Mouse (Mus musculus): ENCODE data around the gene Lrrc51. TPM values are rescaled to one million over a fixed set of nuclear protein-coding genes. Genes with fewer than 3 reads are reported as not detected.
A peak's percentile ranks its signal among the peaks of the same experiment; 100 is the strongest.

Gene Lrrc51
- polyA plus RNA-seq, 1 experiment from 2014 or later: 6.8 TPM

- Histone ChIP-seq H3K4me1 (replicated peaks; ENCODE audit: control insufficient read depth, insufficient read depth, low read length) (no peaks in the 10 kb centered on the region), H3K4me3 (ENCODE audit: low read depth, low read length) (0 out of 2 replicates have a peak overlapping the region, but pooled peaks have one; percentile 28), H3K9ac (ENCODE audit: low read length) (no peak overlapping the region), H3K36me3 (ENCODE audit: control insufficient read depth, insufficient read depth, low read length) (no peaks in the 10 kb centered on the region), H3K27ac (ENCODE audit: low read depth) (no peak overlapping the region), H3K27me3 (replicated peaks; ENCODE audit: control insufficient read depth, insufficient read depth, low read length) (no peaks in the 10 kb centered on the region), H3K4me2 (ENCODE audit: low read length) (peak overlapping the region; percentile 42), H3K9me3 (ENCODE audit: control insufficient read depth, low read length) (no peaks in the 10 kb centered on the region)
- DNase-seq (ENCODE audit: low spot score) (no peak), ATAC-seq (replicated peaks; ENCODE audit: low FRiP score, low TSS enrichment, low read depth) (no peak)
- 65% methylated on average over 13 of the region's 13 CpGs for WGBS
These were observed 65.2 kb downstream of the Lrrc51 start for GRCm38 (mm10) chr7:101868241-101869162.

GRCm38 (mm10) chr7:101867482-101867881, 66.2 kb downstream of the Lrrc51 start:
- Histone ChIP-seq H3K9me3 (ENCODE audit: control insufficient read depth, low read length) (no peaks in the 10 kb centered on the region), H3K27ac (ENCODE audit: low read depth) (no peak overlapping the region), H3K4me1 (replicated peaks; ENCODE audit: control insufficient read depth, insufficient read depth, low read length) (no peaks in the 10 kb centered on the region), H3K4me2 (ENCODE audit: low read length) (no peak overlapping the region), H3K9ac (ENCODE audit: low read length) (no peak overlapping the region), H3K36me3 (ENCODE audit: control insufficient read depth, insufficient read depth, low read length) (no peaks in the 10 kb centered on the region), H3K4me3 (ENCODE audit: low read depth, low read length) (no peak overlapping the region), H3K27me3 (replicated peaks; ENCODE audit: control insufficient read depth, insufficient read depth, low read length) (no peaks in the 10 kb centered on the region)
- WGBS: over 99% methylated on average over 4 of the region's 4 CpGs
- DNase-seq (ENCODE audit: low spot score) (no peak), ATAC-seq (replicated peaks; ENCODE audit: low FRiP score, low TSS enrichment, low read depth) (no peak)

GRCm38 (mm10) chr7:101866491-101867265, 67.0 kb downstream of the Lrrc51 start:
- Histone ChIP-seq H3K4me3 (ENCODE audit: low read depth, low read length) (no peak overlapping the region), H3K9me3 (ENCODE audit: control insufficient read depth, low read length) (no peaks in the 10 kb centered on the region), H3K36me3 (ENCODE audit: control insufficient read depth, insufficient read depth, low read length) (no peaks in the 10 kb centered on the region), H3K9ac (ENCODE audit: low read length) (no peak overlapping the region), H3K4me2 (ENCODE audit: low read length) (no peak overlapping the region), H3K27me3 (replicated peaks; ENCODE audit: control insufficient read depth, insufficient read depth, low read length) (no peaks in the 10 kb centered on the region), H3K4me1 (replicated peaks; ENCODE audit: control insufficient read depth, insufficient read depth, low read length) (no peaks in the 10 kb centered on the region), H3K27ac (ENCODE audit: low read depth) (no peak overlapping the region)
- 83% methylated on average over 11 of the region's 11 CpGs for WGBS
- ATAC-seq (replicated peaks; ENCODE audit: low FRiP score, low TSS enrichment, low read depth) (no peak), DNase-seq (ENCODE audit: low spot score) (no peak)

GRCm38 (mm10) chr7:101863415-101863814, 70.3 kb downstream of the Lrrc51 start, which contains the start of gene Anapc15:
Gene Anapc15, plus strand, starts transcription at chr7:101863715.
- 77% methylated on average over 3 of the region's 3 CpGs for WGBS
- Histone ChIP-seq H3K4me1 (replicated peaks; ENCODE audit: control insufficient read depth, insufficient read depth, low read length) (no peaks in the 10 kb centered on the region), H3K4me3 (ENCODE audit: low read depth, low read length) (no peak within 1 kb of the TSS), H3K9me3 (ENCODE audit: control insufficient read depth, low read length) (no peaks in the 10 kb centered on the region), H3K9ac (ENCODE audit: low read length) (no peak within 1 kb of the TSS), H3K27ac (ENCODE audit: low read depth) (no peak within 1 kb of the TSS), H3K27me3 (replicated peaks; ENCODE audit: control insufficient read depth, insufficient read depth, low read length) (no peaks in the 10 kb centered on the region), H3K36me3 (ENCODE audit: control insufficient read depth, insufficient read depth, low read length) (no peaks in the 10 kb centered on the region), H3K4me2 (ENCODE audit: low read length) (no peak within 1 kb of the TSS)
- no peak for DNase-seq (ENCODE audit: low spot score)
- no peak for ATAC-seq (replicated peaks; ENCODE audit: low FRiP score, low TSS enrichment, low read depth)

Small RNA genes lying within 50 kb of the gene (microRNA-seq; reads per million reads assigned to microRNA genes)
- gene Gm22655: not detected

Other genes starting within 250 kb of the Lrrc51 start
- gene Phox2a, start 115.6 kb downstream of the Lrrc51 start, polyA plus RNA-seq (2014; fragmentation: Nextera tagmentation; extraction: Ambion mirVana): 6.9 and 7.5 TPM in 2 replicates
- gene Inppl1, start 95.7 kb downstream of the Lrrc51 start, polyA plus RNA-seq (2014; fragmentation: Nextera tagmentation; extraction: Ambion mirVana): 24.8 and 27.2 TPM in 2 replicates
- 2.1 and 2.5 TPM in 2 replicates for gene Folr2, start 76.7 kb downstream of the Lrrc51 start, polyA plus RNA-seq (2014; fragmentation: Nextera tagmentation; extraction: Ambion mirVana)
- gene Anapc15, start 70.2 kb downstream of the Lrrc51 start, polyA plus RNA-seq (2014; fragmentation: Nextera tagmentation; extraction: Ambion mirVana): 71.3 and 76.3 TPM in 2 replicates
- gene Folr1, start 63.1 kb downstream of the Lrrc51 start, polyA plus RNA-seq (2014; fragmentation: Nextera tagmentation; extraction: Ambion mirVana): 76.1 and 79.2 TPM in 2 replicates
- gene Lamtor1, start 28.0 kb downstream of the Lrrc51 start, polyA plus RNA-seq (2014; fragmentation: Nextera tagmentation; extraction: Ambion mirVana): 153 and 167 TPM in 2 replicates
- 0.44 and 0.97 TPM in 2 replicates for gene Tomt, start 27.5 kb downstream of the Lrrc51 start, polyA plus RNA-seq (2014; fragmentation: Nextera tagmentation; extraction: Ambion mirVana)
- 99.6 and 101 TPM in 2 replicates for gene Numa1, start 216 bp upstream of the Lrrc51 start, polyA plus RNA-seq (2014; fragmentation: Nextera tagmentation; extraction: Ambion mirVana)
- gene Il18bp, start 84.8 kb upstream of the Lrrc51 start, polyA plus RNA-seq (2014; fragmentation: Nextera tagmentation; extraction: Ambion mirVana): 2.7 and 2.8 TPM in 2 replicates
- gene Rnf121, start 131.6 kb upstream of the Lrrc51 start, polyA plus RNA-seq (2014; fragmentation: Nextera tagmentation; extraction: Ambion mirVana): 29.3 and 31.7 TPM in 2 replicates
- 22.7 and 25.8 TPM in 2 replicates for gene Xndc1, start 131.6 kb upstream of the Lrrc51 start, polyA plus RNA-seq (2014; fragmentation: Nextera tagmentation; extraction: Ambion mirVana)
- 1.1 and 1.5 TPM in 2 replicates for gene Xntrpc, start 131.8 kb upstream of the Lrrc51 start, polyA plus RNA-seq (2014; fragmentation: Nextera tagmentation; extraction: Ambion mirVana)
- not detected in 2 replicates for gene Trpc2, start 149.2 kb upstream of the Lrrc51 start, polyA plus RNA-seq (2014; fragmentation: Nextera tagmentation; extraction: Ambion mirVana)
- 0.49 and 0.90 TPM in 2 replicates for gene Art1, start 167.8 kb upstream of the Lrrc51 start, polyA plus RNA-seq (2014; fragmentation: Nextera tagmentation; extraction: Ambion mirVana)
- gene Art5, start 175.6 kb upstream of the Lrrc51 start, polyA plus RNA-seq (2014; fragmentation: Nextera tagmentation; extraction: Ambion mirVana): 0.46 and 0.67 TPM in 2 replicates
- not detected in 2 replicates for gene Chrna10, start 182.9 kb upstream of the Lrrc51 start, polyA plus RNA-seq (2014; fragmentation: Nextera tagmentation; extraction: Ambion mirVana)